ENCODE assay signal across 8 mouse cellular contexts in genomic region chr19:35832992-35833391, GRCm38 (mm10).
A peak's percentile ranks its signal among the peaks of the same experiment; 100 is the strongest.
DNase-seq lines count a peak whose midpoint lies in the region; ATAC-seq and TF ChIP-seq lines count a peak whose summit lies in the region.

No protein-coding gene starts in this region.

- H3K4me2 ChIP-seq in intestine, embryonic 14.5 days (ENCODE audit: low read length) = no peak overlapping the region
- H3K4me2 ChIP-seq in intestine, embryonic 16.5 days (ENCODE audit: low read depth, low read length) = no peak overlapping the region
- H3K4me2 ChIP-seq in liver, embryonic 14.5 days (ENCODE audit: low read depth) = no peak overlapping the region

- H3K4me3 ChIP-seq in intestine, embryonic 14.5 days (ENCODE audit: low read depth, low read length) = no peak overlapping the region
- H3K4me3 ChIP-seq in intestine, embryonic 16.5 days (ENCODE audit: low read length) = no peak overlapping the region
- H3K4me3 ChIP-seq in embryonic fibroblast, embryonic 13.5 days (ENCODE audit: insufficient read depth, low read length) = no peak overlapping the region
- H3K4me3 ChIP-seq in liver, embryonic 14.5 days (ENCODE audit: insufficient read depth in 1 of 2, low read depth in 2 of 2, low read length in 2 of 2) = no peak overlapping the region

- WGBS in intestine, embryonic 14.5 days = 5% methylated on average over 4 of the region's 4 CpGs
- 7% methylated on average over 4 of the region's 4 CpGs for WGBS in intestine, embryonic 16.5 days
- 15% methylated on average over 4 of the region's 4 CpGs for WGBS in liver, embryonic 14.5 days (ENCODE audit: insufficient replicate concordance)

- no peaks in the 10 kb centered on the region for H3K9me3 ChIP-seq in intestine, embryonic 14.5 days (ENCODE audit: control insufficient read depth, low read length)
- no peaks in the 10 kb centered on the region for H3K9me3 ChIP-seq in intestine, embryonic 16.5 days (ENCODE audit: control insufficient read depth, low read length)
- no peaks in the 10 kb centered on the region for H3K9me3 ChIP-seq in liver, embryonic 14.5 days (ENCODE audit: control insufficient read depth, low read length)

- no peaks in the 10 kb centered on the region for H3K36me3 ChIP-seq in intestine, embryonic 14.5 days (ENCODE audit: control insufficient read depth, insufficient read depth, low read length)
- no peaks in the 10 kb centered on the region for H3K36me3 ChIP-seq in intestine, embryonic 16.5 days (ENCODE audit: control insufficient read depth, insufficient read depth, low read length)
- H3K36me3 ChIP-seq in liver, embryonic 14.5 days (replicated peaks; ENCODE audit: control insufficient read depth, insufficient read depth, low read depth) = no peaks in the 10 kb centered on the region

- no peak for TF ChIP-seq POLR2A in embryonic fibroblast, embryonic 13.5 days (IDR thresholded peaks at IDR 0.05; ENCODE audit: low read depth, low read length)

- H3K27ac ChIP-seq in intestine, embryonic 14.5 days (ENCODE audit: low read depth) = no peak overlapping the region
- no peak overlapping the region for H3K27ac ChIP-seq in intestine, embryonic 16.5 days (ENCODE audit: low read length)
- H3K27ac ChIP-seq in embryonic fibroblast, embryonic 13.5 days (ENCODE audit: insufficient read depth, low read length) = no peak overlapping the region
- H3K27ac ChIP-seq in liver, embryonic 14.5 days = no peak overlapping the region

- no peaks in the 10 kb centered on the region for H3K27me3 ChIP-seq in intestine, embryonic 14.5 days (replicated peaks; ENCODE audit: control insufficient read depth, insufficient read depth, low read length)
- H3K27me3 ChIP-seq in intestine, embryonic 16.5 days (replicated peaks; ENCODE audit: control insufficient read depth, insufficient read depth, low read length) = no peaks in the 10 kb centered on the region
- H3K27me3 ChIP-seq in liver, embryonic 14.5 days (ENCODE audit: control insufficient read depth, insufficient read depth, low read length) = no peaks in the 10 kb centered on the region

- TF ChIP-seq EP300 in liver, embryonic 14.5 days (IDR thresholded peaks at IDR 0.05; ENCODE audit: low read depth) = no peak

- H3K9ac ChIP-seq in intestine, embryonic 14.5 days (ENCODE audit: low read length) = no peak overlapping the region
- H3K9ac ChIP-seq in intestine, embryonic 16.5 days (ENCODE audit: low read depth, low read length) = no peak overlapping the region
- H3K9ac ChIP-seq in liver, embryonic 14.5 days (replicated peaks) = no peak overlapping the region

- no peaks in the 10 kb centered on the region for H3K4me1 ChIP-seq in intestine, embryonic 14.5 days (replicated peaks; ENCODE audit: control insufficient read depth, insufficient read depth, low read length)
- H3K4me1 ChIP-seq in intestine, embryonic 16.5 days (ENCODE audit: control insufficient read depth, insufficient read depth, low read length) = no peaks in the 10 kb centered on the region
- no peaks in the 10 kb centered on the region for H3K4me1 ChIP-seq in embryonic fibroblast, embryonic 13.5 days (ENCODE audit: control insufficient read depth, insufficient read depth, low read length)
- no peaks in the 10 kb centered on the region for H3K4me1 ChIP-seq in liver, embryonic 14.5 days (replicated peaks; ENCODE audit: control insufficient read depth in 2 of 2, insufficient read depth in 2 of 2, low read length in 1 of 2)

- TF ChIP-seq CTCF in embryonic fibroblast, embryonic 13.5 days (IDR thresholded peaks at IDR 0.05; ENCODE audit: borderline replicate concordance, insufficient read depth, low read length) = peak; percentile 27; the same call in 1 of the 2 replicates
- TF ChIP-seq CTCF in liver, embryonic 14.5 days (IDR thresholded peaks at IDR 0.05; ENCODE audit: low read depth) = 0 out of 2 replicates have a peak, but pooled peaks have one; percentile 13

- 0 out of 2 replicates have a peak, but pooled peaks have one; percentile 27 for ATAC-seq in intestine, embryonic 14.5 days (replicated peaks; ENCODE audit: low FRiP score, low TSS enrichment, low read depth)
- ATAC-seq in intestine, embryonic 16.5 days = no peak
- no peak for ATAC-seq in liver, embryonic 14.5 days (ENCODE audit: insufficient read depth)
- ATAC-seq in cerebellum, adult (ENCODE audit: insufficient number of reproducible peaks, low FRiP score, low TSS enrichment) = no peak

- peak; percentile 82 for DNase-seq in intestine, embryonic 14.5 days (ENCODE audit: low spot score)
- peak; percentile 78 for DNase-seq in NIH3T3 (ENCODE audit: low read depth)
- DNase-seq in liver, embryonic 14.5 days (ENCODE audit: low read depth in 3 of 3, low spot score in 3 of 3) = no peak
- DNase-seq in right cerebral cortex, postnatal 10 days (ENCODE audit: low spot score in 2 of 2) = no peak
- no peak for DNase-seq in right cerebral cortex, adult 2 months (ENCODE audit: low spot score in 2 of 2)

Comparison
In these comparisons a context has a peak if more than half of its experiments do, and no peak if none do; other contexts are left out.
1. DNase-seq: peak in intestine, embryonic 14.5 days (single experiment) and NIH3T3 (single experiment); none in liver, embryonic 14.5 days (0 of 3), right cerebral cortex, postnatal 10 days (0 of 2) and right cerebral cortex, adult 2 months (0 of 2).